Mouse (Mus musculus) spleen, adult 2 months (tissue): ENCODE data around the gene Fubp1.

Source experiments
- CTCF ChIP-seq: fragments of 200-500 bp; IDR thresholded peaks from 2 replicates; pipeline ENCODE4 v1.5.1; 2011; ENCODE audit warnings: mild to moderate bottlenecking, inconsistent platforms; ENCODE audit not compliant: insufficient read depth, insufficient read length, insufficient replicate concordance; ENCODE audit errors: extremely low read depth
- POLR2A ChIP-seq: fragments of 200-500 bp; IDR thresholded peaks from 2 replicates; pipeline ENCODE4 v1.6.1; 2011; ENCODE audit warnings: low read depth, low read length, inconsistent platforms

- TF ChIP-seq POLR2A (no peak), CTCF (no peak)
Measured at GRCm38 (mm10) chr3:152277912-152278311, 67.7 kb downstream of the Fubp1 start.
